Mouse (Mus musculus) cerebellum, adult 9-10 months (tissue): ENCODE measurements around the gene Dnajc30.
"Not testable (repeated sequence)": the region's sequence is repeated elsewhere in the genome, so short reads cannot be mapped to it uniquely, and the experiment has no call there.

Experiments used
- DNase-seq: peaks from one replicate; pipeline ENCODE4 v3.0.0; 2022

Dnajc30 gene

DNA sequence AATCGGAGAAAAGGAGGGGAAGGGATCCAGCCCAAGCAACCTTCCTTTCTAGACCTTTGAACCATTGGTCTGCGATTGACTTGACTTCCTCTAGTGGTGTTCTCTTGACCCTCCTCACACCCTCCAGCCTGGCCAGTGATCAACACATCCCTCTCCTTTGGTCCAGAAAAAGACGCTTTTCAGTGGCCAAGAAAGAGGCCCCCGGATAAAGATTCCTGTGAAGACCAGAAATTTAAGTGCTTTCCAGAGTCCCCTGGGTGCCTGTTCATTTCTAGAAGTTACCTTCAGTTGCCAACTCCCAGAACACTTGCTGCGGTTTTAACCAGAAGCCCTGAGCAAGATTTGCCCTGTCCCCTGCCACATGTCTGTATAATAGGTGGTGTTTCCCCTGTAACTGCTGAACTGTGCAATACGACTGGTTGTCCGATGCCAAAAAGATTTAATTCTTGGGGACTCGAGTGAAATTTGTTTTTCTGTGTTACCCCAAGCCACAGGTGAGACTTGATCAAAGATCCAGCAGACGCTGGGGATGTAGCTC is 976 bp downstream of the Dnajc30 start, which contains the start of gene Bud23:
TSS of gene Bud23 (minus strand) at position 51 of the 538 bp plus-strand sequence.
- not testable (repeated sequence) for DNase-seq

GRCm38 (mm10) chr5:135066008-135066407 is 2.0 kb downstream of the Dnajc30 start:
- DNase-seq = no peak

GRCm38 (mm10) chr5:135070448-135070847 is 6.4 kb downstream of the Dnajc30 start:
- DNase-seq = no peak

GRCm38 (mm10) chr5:135072061-135072460 is 8.1 kb downstream of the Dnajc30 start:
- no peak for DNase-seq

DNA sequence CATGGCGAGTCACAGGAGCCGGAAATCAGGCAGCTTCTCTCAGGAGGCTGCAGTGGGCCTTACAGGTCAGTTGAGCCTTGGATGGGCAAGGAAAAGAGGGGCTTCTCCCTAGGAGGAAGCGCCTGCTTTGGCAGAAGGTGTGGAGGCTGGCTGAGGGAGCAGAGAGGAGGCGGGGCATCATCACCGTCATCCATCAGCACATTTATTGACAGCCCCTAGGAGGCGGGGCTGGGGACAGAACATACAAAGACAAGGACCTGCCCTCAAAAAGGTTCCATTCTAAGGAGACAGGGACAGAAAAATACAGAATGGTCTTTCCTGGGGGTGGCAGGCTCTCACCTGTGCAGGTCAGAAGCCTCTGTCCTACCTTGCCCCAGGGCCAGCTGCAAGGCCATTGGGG is 8.7 kb downstream of the Dnajc30 start:
- no peak for DNase-seq

DNA sequence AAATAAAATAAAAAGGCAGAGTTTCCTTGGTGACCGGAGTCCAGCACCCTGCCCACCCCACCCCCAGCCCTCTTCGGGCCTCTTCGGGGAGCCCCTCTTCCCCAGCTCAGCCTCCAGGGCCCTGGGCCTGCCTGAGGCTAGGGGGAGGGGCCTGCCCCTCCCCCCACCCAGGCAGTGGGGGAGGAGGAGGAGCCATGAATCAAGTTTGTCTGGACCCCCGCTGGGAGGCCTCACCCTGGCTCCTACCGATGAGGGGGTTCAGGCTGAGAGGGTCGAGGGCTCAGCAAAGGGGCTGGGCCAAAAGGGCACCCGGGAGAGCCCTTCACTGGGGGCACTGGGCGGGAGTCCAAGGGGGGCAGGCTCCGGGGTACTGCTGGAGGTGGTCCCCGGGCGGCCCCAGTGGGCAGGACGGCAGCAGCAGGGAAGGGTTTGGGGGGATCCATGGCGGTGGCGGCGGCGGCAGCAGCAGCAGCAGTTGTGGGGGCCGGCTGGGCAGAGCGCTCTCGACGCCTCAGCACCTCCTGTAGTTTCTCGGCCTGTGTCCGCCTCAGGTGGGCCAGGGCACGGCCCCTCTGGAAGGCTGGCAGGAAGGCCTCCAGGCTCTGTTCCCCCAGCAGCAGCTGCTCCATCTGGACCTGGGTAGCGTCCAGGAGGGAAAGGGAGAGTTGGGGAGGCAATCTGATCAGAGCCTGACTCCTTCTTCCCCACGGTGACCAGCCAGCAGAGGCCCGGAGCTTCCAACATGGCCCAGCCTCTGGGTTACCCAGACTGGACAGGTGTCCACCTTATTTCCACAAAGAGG is 9.5 kb downstream of the Dnajc30 start:
- DNase-seq = no peak

- DNase-seq = no peak
These were observed 11.7 kb downstream of the Dnajc30 start for GRCm38 (mm10) chr5:135075655-135076054.

- DNase-seq = no peak
These were observed 12.4 kb downstream of the Dnajc30 start for GRCm38 (mm10) chr5:135076368-135076767.

DNA sequence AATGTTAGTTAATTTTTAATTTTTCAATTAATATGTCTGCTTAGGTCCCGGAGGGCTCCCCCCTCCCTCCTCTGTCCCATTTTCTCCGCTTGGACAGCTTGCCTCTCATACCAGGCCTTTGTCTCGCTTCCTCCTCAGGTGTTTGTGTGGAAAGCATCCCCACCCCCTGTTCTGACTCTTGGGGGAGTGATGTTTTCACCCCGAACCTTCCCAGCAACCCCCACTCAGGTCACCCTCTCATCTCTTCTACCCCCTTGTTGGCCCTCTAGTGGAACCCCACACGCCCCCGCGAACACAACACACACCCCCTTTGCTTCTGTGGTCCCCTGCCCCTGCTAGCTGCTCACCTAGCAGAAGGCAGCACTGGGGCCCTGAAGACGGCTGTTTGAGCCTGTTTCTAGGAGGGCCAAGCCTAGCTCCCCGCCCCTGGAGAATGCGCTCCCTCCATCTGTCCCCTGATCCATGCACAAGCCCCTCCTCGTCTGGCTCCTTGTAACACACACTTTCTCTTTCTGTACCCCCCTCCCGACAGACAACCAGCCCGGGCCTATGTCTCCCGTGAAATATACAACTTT is 13.0 kb downstream of the Dnajc30 start:
- DNase-seq = no peak

- DNase-seq = peak; percentile 93
These were observed 13.8 kb downstream of the Dnajc30 start, which contains the start of gene Vps37d for GRCm38 (mm10) chr5:135077564-135078481. Gene Vps37d, minus strand, starts transcription at chr5:135078266.

DNA sequence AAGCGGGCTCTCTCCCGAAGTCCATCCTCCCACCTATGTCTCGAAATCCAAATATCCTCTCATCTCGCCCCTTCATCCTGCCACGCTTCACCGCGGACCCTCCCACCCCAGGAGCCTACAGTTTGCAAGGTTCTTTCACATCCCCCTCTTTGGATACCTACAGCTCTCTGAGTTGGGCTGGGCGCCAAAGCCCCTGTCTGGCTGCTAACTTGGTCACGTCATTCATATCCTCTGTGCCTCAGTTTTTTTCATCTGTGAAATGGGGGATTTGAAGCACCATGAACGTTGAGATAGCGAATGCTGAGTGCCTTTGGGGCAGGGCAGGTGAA is 14.4 kb downstream of the Dnajc30 start:
- peak; percentile 70 for DNase-seq

- DNase-seq = no peak
These were observed 15.6 kb downstream of the Dnajc30 start for GRCm38 (mm10) chr5:135079578-135079977.

- no peak for DNase-seq
These were observed 16.5 kb downstream of the Dnajc30 start for GRCm38 (mm10) chr5:135080539-135080938.

GRCm38 (mm10) chr5:135086871-135087270 is 22.9 kb downstream of the Dnajc30 start:
- DNase-seq = no peak

DNA sequence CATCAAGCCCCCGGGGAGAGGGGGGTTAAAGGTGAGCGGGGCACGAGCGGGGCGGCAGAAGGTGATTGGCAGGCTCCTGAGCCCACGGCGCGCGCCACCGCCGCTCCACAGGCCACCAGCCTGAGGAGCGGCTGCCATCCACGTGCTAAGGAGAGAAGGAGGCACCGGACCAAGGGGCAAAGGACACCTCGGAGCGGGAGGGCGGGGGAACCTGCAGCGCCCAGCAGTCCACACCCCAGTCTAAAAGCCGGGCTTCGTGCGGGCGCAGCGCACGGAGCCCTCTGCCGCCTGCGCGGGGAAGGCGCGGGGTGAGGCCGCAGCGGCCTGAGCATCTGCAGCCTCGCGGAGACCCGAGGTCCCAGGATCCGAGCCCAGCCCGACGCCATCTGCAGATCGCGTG is 25.7 kb downstream of the Dnajc30 start, which contains the start of gene Mlxipl:
TSS of gene Mlxipl (plus strand) at position 238 of the 400 bp plus-strand sequence.
- DNase-seq = no peak

GRCm38 (mm10) chr5:135100981-135101380 is 37.0 kb downstream of the Dnajc30 start:
- DNase-seq = no peak

- DNase-seq = no peak
These were observed 40.1 kb downstream of the Dnajc30 start for GRCm38 (mm10) chr5:135103999-135104660.

- DNase-seq = peak; percentile 36
These were observed 42.8 kb downstream of the Dnajc30 start for GRCm38 (mm10) chr5:135106758-135107256.

DNA sequence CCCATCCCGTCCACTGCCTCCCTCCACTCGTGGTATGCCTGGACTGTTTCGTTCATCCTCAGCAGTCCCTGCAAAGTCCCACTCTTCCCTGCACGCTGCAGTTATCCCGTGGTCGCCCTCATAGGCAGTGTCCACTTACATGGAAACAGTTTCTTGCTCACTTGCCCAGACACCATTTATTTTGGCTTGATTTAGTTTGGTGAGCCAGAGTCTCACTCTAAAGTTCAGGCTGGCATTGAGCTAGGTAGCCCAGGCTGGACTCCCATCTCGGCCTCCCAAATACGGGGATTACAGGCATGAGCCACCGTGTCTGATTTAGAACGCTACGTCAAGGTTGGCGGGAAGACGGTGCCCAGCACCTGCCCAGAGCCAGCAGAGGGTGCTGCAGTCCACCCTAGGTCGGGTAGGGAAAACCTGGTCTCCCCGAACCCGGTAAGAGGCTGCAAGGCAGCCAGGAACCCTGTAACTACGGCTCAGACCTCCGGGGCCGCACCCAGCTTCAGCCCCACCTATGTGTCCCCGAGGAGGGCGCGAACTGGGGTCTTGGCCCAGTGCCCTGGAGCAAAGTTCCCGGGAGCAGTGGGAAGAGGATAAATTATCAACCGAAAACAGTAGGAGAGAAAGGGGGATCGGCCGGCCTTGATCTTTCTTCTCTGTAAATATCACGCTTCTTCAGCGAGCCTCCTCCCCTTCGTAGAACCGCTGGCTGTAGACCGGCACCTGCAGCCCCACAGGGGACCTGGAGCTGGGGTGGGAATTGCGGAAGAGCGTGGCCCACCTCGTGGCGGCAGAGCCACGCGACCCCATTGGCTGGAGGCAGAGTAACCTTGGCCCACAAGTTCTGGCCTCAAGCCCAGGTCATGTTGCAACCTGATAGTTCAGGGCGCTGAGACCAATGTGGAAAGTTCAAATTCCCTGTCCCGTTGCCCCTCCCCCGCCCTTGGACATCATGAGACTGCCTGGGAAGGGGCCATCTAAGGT is 43.8 kb downstream of the Dnajc30 start:
- DNase-seq = peak; percentile 50

DNA sequence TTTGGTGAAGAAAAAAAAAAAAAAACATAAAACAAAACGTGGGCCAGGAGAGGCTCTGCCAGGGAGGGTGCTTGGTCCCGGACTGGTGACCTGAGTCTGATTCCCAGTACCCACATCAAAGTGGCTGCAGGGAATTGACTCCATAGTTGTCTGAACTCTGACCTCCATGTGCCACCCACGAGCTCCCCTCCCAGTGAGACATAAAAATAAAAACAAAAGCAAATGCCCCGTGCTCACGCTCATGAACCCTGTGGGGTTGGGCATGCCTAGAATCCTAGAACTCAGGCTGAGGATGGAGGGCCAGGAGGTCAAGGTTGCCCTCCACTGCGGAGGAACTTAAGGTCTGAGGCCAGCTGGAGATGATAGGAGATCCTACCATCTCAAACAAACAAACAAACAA is 45.0 kb downstream of the Dnajc30 start:
- no peak for DNase-seq

- DNase-seq = no peak
These were observed 45.4 kb downstream of the Dnajc30 start for GRCm38 (mm10) chr5:135109426-135109825.
